Mouse (Mus musculus): ENCODE data around the gene Pigm. TPM values are rescaled to one million over a fixed set of nuclear protein-coding genes. Genes with fewer than 3 reads are reported as not detected.

Gene Pigm
- total RNA-seq, 2 experiments from 2014 or later = 9.8 to 10.6 TPM

- DNase-seq (ENCODE audit: extremely low spot score in 1 of 2, low spot score in 2 of 2) = no peak
- intact Hi-C loops (cut with DNase I) = no loop called here
Observed at GRCm38 (mm10) chr1:172347382-172347781, 29.0 kb upstream of the Pigm start.

- DNase-seq (ENCODE audit: extremely low spot score in 1 of 2, low spot score in 2 of 2) = no peak
- intact Hi-C loops (cut with DNase I) = no loop called here
Observed at GRCm38 (mm10) chr1:172349504-172349903, 26.8 kb upstream of the Pigm start.

- intact Hi-C loops (cut with DNase I) = no loop called here
- peak; percentile 74 to 76 for DNase-seq (ENCODE audit: extremely low spot score in 1 of 2, low spot score in 2 of 2)
Observed at GRCm38 (mm10) chr1:172349916-172350812, 26.2 kb upstream of the Pigm start.

GRCm38 (mm10) chr1:172352001-172352400, 24.3 kb upstream of the Pigm start:
- intact Hi-C loops (cut with DNase I) = no loop called here
- no peak for DNase-seq (ENCODE audit: extremely low spot score in 1 of 2, low spot score in 2 of 2)

- DNase-seq (ENCODE audit: extremely low spot score in 1 of 2, low spot score in 2 of 2) = no peak
- intact Hi-C loops (cut with DNase I) = no loop called here
Observed at GRCm38 (mm10) chr1:172352453-172352852, 23.9 kb upstream of the Pigm start.

GRCm38 (mm10) chr1:172355336-172355735, 21.0 kb upstream of the Pigm start:
- intact Hi-C loops (cut with DNase I) = no loop called here

GRCm38 (mm10) chr1:172357550-172357949, 18.8 kb upstream of the Pigm start:
- peak in 1 of 2 experiments; percentile 64 for DNase-seq (ENCODE audit: extremely low spot score in 1 of 2, low spot score in 2 of 2)
- intact Hi-C loops (cut with DNase I) = no loop called here

More at GRCm38 (mm10) chr1:172355336-172355735, 21.0 kb upstream of the Pigm start:
- DNase-seq (ENCODE audit: extremely low spot score in 1 of 2, low spot score in 2 of 2) = no peak

GRCm38 (mm10) chr1:172358341-172358740, 18.0 kb upstream of the Pigm start:
- intact Hi-C loops (cut with DNase I) = no loop called here
- DNase-seq (ENCODE audit: extremely low spot score in 1 of 2, low spot score in 2 of 2) = no peak

GRCm38 (mm10) chr1:172364684-172365083, 11.7 kb upstream of the Pigm start:
- intact Hi-C loops (cut with DNase I) = loop anchor here (5.0 kb wide), 1 partner anchor 37 kb away; the partner anchor contains the start of gene Kcnj9
- DNase-seq (ENCODE audit: extremely low spot score in 1 of 2, low spot score in 2 of 2) = peak; percentile 69

GRCm38 (mm10) chr1:172368768-172369418, 7.5 kb upstream of the Pigm start:
- intact Hi-C loops (cut with DNase I) = no loop called here
- peak in 1 of 2 experiments; percentile 78 for DNase-seq (ENCODE audit: extremely low spot score in 1 of 2, low spot score in 2 of 2)

GRCm38 (mm10) chr1:172376758-172377458, 562 bp downstream of the Pigm start:
- intact Hi-C loops (cut with DNase I) = no loop called here
- DNase-seq (ENCODE audit: extremely low spot score in 1 of 2, low spot score in 2 of 2) = peak in 1 of 2 experiments; percentile 57

- intact Hi-C loops (cut with DNase I) = no loop called here
Observed at GRCm38 (mm10) chr1:172380066-172380465, 3.7 kb downstream of the Pigm start.

GRCm38 (mm10) chr1:172382090-172382489, 5.7 kb downstream of the Pigm start:
- intact Hi-C loops (cut with DNase I) = no loop called here

More at GRCm38 (mm10) chr1:172380066-172380465, 3.7 kb downstream of the Pigm start:
- DNase-seq (ENCODE audit: extremely low spot score in 1 of 2, low spot score in 2 of 2) = peak in 1 of 2 experiments; percentile 68

GRCm38 (mm10) chr1:172387246-172387645, 10.9 kb downstream of the Pigm start:
- intact Hi-C loops (cut with DNase I) = no loop called here
- no peak for DNase-seq (ENCODE audit: extremely low spot score in 1 of 2, low spot score in 2 of 2)

More at GRCm38 (mm10) chr1:172382090-172382489, 5.7 kb downstream of the Pigm start:
- no peak for DNase-seq (ENCODE audit: extremely low spot score in 1 of 2, low spot score in 2 of 2)

GRCm38 (mm10) chr1:172390769-172391168, 14.4 kb downstream of the Pigm start:
- intact Hi-C loops (cut with DNase I) = no loop called here
- no peak for DNase-seq (ENCODE audit: extremely low spot score in 1 of 2, low spot score in 2 of 2)

- intact Hi-C loops (cut with DNase I) = no loop called here
- peak in 1 of 2 experiments; percentile 58 for DNase-seq (ENCODE audit: extremely low spot score in 1 of 2, low spot score in 2 of 2)
Observed at GRCm38 (mm10) chr1:172391807-172392581, 15.6 kb downstream of the Pigm start.

GRCm38 (mm10) chr1:172392643-172393170, 16.4 kb downstream of the Pigm start:
- no peak for DNase-seq (ENCODE audit: extremely low spot score in 1 of 2, low spot score in 2 of 2)
- intact Hi-C loops (cut with DNase I) = no loop called here

- DNase-seq (ENCODE audit: extremely low spot score in 1 of 2, low spot score in 2 of 2) = no peak
- intact Hi-C loops (cut with DNase I) = no loop called here
Observed at GRCm38 (mm10) chr1:172393739-172394138, 17.4 kb downstream of the Pigm start.

Data from left cerebral cortex, postnatal 10 days (tissue).